Mouse (Mus musculus) small intestine, adult 10 weeks (tissue): Measurements from ENCODE around the gene Gm7145. TPM values are rescaled to one million over a fixed set of nuclear protein-coding genes. Genes with fewer than 3 reads are reported as not detected.

Experiments
- polyA plus RNA-seq: library from polyadenylated mRNA; stranded (reverse); fragments of 350-450 nt; fragmentation: Illumina TruSeq; extraction: RNeasy Lipid Tissue Mini Kit (QIAGEN cat#74804); gene quantifications from one replicate; pipeline ENCODE4 v1.2.3, GENCODE M21; 2014; ENCODE audit warnings: low replicate concordance

Gene Gm7145
- not detected for polyA plus RNA-seq

DNA sequence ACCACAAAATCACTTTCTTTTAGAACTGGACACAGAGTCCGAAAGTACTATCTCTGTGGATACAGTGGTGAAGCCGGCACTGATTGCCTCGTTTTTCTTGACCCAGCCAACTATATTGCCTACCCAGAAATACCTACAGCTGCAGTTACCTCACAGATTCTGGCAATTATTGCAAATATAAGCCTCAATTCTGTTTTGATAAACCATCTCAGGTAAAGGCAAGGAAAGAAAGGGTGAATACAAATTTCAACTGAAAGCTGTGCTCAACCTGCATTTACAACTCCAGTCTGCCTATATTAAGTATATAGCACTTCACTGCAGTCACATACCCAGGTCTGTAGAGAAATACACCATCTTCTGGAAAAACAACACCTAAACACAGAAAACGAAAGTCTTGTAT is at the start of gene Gm7145:
Gene Gm7145, plus strand, starts transcription at position 301 of the 400 bp plus-strand sequence.

GRCm38 (mm10) chr1:117927715-117928114 is 38.0 kb upstream of the Gm7145 start, which contains the start of gene Gm28168:
Gm28168 (plus strand) TSS chr1:117928015.

Other genes with a start within 250 kb of the Gm7145 start
- not detected for gene B020011L13Rik, start 184.8 kb upstream of the Gm7145 start, polyA plus RNA-seq
- not detected for gene Gm28360, start 135.9 kb upstream of the Gm7145 start, polyA plus RNA-seq
- not detected for gene Gm28168, start 37.9 kb upstream of the Gm7145 start, polyA plus RNA-seq
- gene Gm29106, start 210.6 kb downstream of the Gm7145 start, polyA plus RNA-seq, result not detected